Mouse (Mus musculus) neural tube, embryonic 15.5 days (tissue): ENCODE results near the gene Adsl. TPM values are rescaled to one million over a fixed set of nuclear protein-coding genes. Genes with fewer than 3 reads are reported as not detected.

Experiments used
- ATAC-seq: fragments of 200-750 bp; cut with Nextera tagmentation; 2 replicates; pipeline ENCODE4 v1.8.0; 2017; ENCODE audit warnings: mild to moderate bottlenecking, moderate TSS enrichment, moderate library complexity; ENCODE audit not compliant: low FRiP score
- H3K27ac ChIP-seq: fragments of 300-500 bp; sonication (generic); replicated peaks from 2 replicates; pipeline ENCODE4 v1.5.1; 2015; ENCODE audit warnings: mild to moderate bottlenecking, inconsistent platforms
- H3K27me3 ChIP-seq: fragments of 300-500 bp; sonication (generic); replicated peaks from 2 replicates; pipeline ENCODE4 v1.6.1; 2015; ENCODE audit warnings: inconsistent platforms
- H3K36me3 ChIP-seq: fragments of 300-500 bp; sonication (generic); 2 replicates; pipeline ENCODE4 v1.6.1; 2015; ENCODE audit warnings: inconsistent platforms
- H3K4me1 ChIP-seq: fragments of 300-500 bp; sonication (generic); 2 replicates; pipeline ENCODE4 v1.6.1; 2015; ENCODE audit warnings: inconsistent platforms
- H3K4me2 ChIP-seq: fragments of 300-500 bp; sonication (generic); 2 replicates; pipeline ENCODE4 v1.6.1; 2015; ENCODE audit warnings: inconsistent platforms, mild to moderate bottlenecking, moderate library complexity
- H3K4me3 ChIP-seq: fragments of 300-500 bp; sonication (generic); replicated peaks from 2 replicates; pipeline ENCODE4 v1.5.1; 2015; ENCODE audit warnings: mild to moderate bottlenecking, inconsistent platforms
- H3K9ac ChIP-seq: fragments of 300-500 bp; sonication (generic); replicated peaks from 2 replicates; pipeline ENCODE4 v1.6.1; 2015; ENCODE audit warnings: mild to moderate bottlenecking, inconsistent platforms
- H3K9me3 ChIP-seq: fragments of 300-500 bp; sonication (generic); replicated peaks from 2 replicates; pipeline ENCODE4 v1.6.1; 2016; ENCODE audit warnings: inconsistent platforms
- WGBS: fragments of 180-500 bp; shearing (Covaris S2); methylation state at CpG from one replicate; pipeline ENCODE4 v1.1.7; 2015; ENCODE audit warnings: mixed read lengths; 5-methylcytosine and 5-hydroxymethylcytosine counted together
- polyA plus RNA-seq: library from polyadenylated mRNA; unstranded; fragments of >200 nt; fragmentation: Nextera tagmentation; extraction: Ambion mirVana; gene quantifications from 2 replicates; pipeline ENCODE4 v1.2.1, GENCODE M21; 2015

Gene Adsl
- polyA plus RNA-seq, 1 experiment from 2014 or later = 111 TPM

GRCm38 (mm10) chr15:80949431-80949830 is 1.1 kb downstream of the Adsl start:
- H3K4me2 ChIP-seq = peak overlapping the region; percentile 84
- H3K9me3 ChIP-seq = no peaks in the 10 kb centered on the region
- no peak overlapping the region for H3K27ac ChIP-seq
- peak overlapping the region; percentile 66; the same call in 1 of the 2 replicates for H3K9ac ChIP-seq
- peak overlapping the region; percentile 87 for H3K4me3 ChIP-seq
- H3K36me3 ChIP-seq = peaks cover 24% of the 10 kb centered on the region
- H3K4me1 ChIP-seq = peaks cover 17% of the 10 kb centered on the region
- no peaks in the 10 kb centered on the region for H3K27me3 ChIP-seq
- 71% methylated on average over 4 of the region's 4 CpGs for WGBS
- no peak for ATAC-seq

GRCm38 (mm10) chr15:80950055-80950454 is 1.8 kb downstream of the Adsl start:
- H3K4me2 ChIP-seq = peak overlapping the region; percentile 84
- ATAC-seq = no peak
- H3K27me3 ChIP-seq = no peaks in the 10 kb centered on the region
- peaks cover 17% of the 10 kb centered on the region for H3K4me1 ChIP-seq
- H3K9me3 ChIP-seq = no peaks in the 10 kb centered on the region
- no peak overlapping the region for H3K4me3 ChIP-seq
- no peak overlapping the region for H3K9ac ChIP-seq
- no peak overlapping the region for H3K27ac ChIP-seq
- 96% methylated on average over 7 of the region's 7 CpGs for WGBS
- peaks cover 30% of the 10 kb centered on the region for H3K36me3 ChIP-seq

- Histone ChIP-seq H3K27me3 (no peaks in the 10 kb centered on the region), H3K4me2 (no peak overlapping the region), H3K4me3 (no peak overlapping the region), H3K9ac (no peak overlapping the region), H3K4me1 (peaks cover 13% of the 10 kb centered on the region), H3K36me3 (peaks cover 61% of the 10 kb centered on the region), H3K27ac (no peak overlapping the region), H3K9me3 (no peaks in the 10 kb centered on the region)
- WGBS = 95% methylated on average over 9 of the region's 9 CpGs
- no peak for ATAC-seq
These were observed 5.7 kb downstream of the Adsl start for GRCm38 (mm10) chr15:80953971-80954370.

GRCm38 (mm10) chr15:80954861-80955260 is 6.6 kb downstream of the Adsl start:
- H3K27ac ChIP-seq = no peak overlapping the region
- no peaks in the 10 kb centered on the region for H3K9me3 ChIP-seq
- H3K27me3 ChIP-seq = no peaks in the 10 kb centered on the region
- H3K9ac ChIP-seq = no peak overlapping the region
- peaks cover 5% of the 10 kb centered on the region for H3K4me1 ChIP-seq
- no peak for ATAC-seq
- no peak overlapping the region for H3K4me3 ChIP-seq
- WGBS = 87% methylated on average over 3 of the region's 3 CpGs
- no peak overlapping the region for H3K4me2 ChIP-seq
- peaks cover 67% of the 10 kb centered on the region for H3K36me3 ChIP-seq

GRCm38 (mm10) chr15:80955836-80956438 is 7.6 kb downstream of the Adsl start:
- H3K36me3 ChIP-seq = peaks cover 78% of the 10 kb centered on the region
- WGBS = 95% methylated on average over 12 of the region's 12 CpGs
- H3K27me3 ChIP-seq = no peaks in the 10 kb centered on the region
- ATAC-seq = no peak
- no peak overlapping the region for H3K9ac ChIP-seq
- no peak overlapping the region for H3K4me2 ChIP-seq
- no peaks in the 10 kb centered on the region for H3K9me3 ChIP-seq
- no peaks in the 10 kb centered on the region for H3K4me1 ChIP-seq
- H3K4me3 ChIP-seq = no peak overlapping the region
- no peak overlapping the region for H3K27ac ChIP-seq

GRCm38 (mm10) chr15:80969371-80969770 is 21.1 kb downstream of the Adsl start:
- Histone ChIP-seq H3K36me3 (peaks cover 56% of the 10 kb centered on the region), H3K9ac (no peak overlapping the region), H3K9me3 (no peaks in the 10 kb centered on the region), H3K4me1 (no peaks in the 10 kb centered on the region), H3K4me3 (no peak overlapping the region), H3K27ac (no peak overlapping the region), H3K4me2 (no peak overlapping the region), H3K27me3 (no peaks in the 10 kb centered on the region)
- ATAC-seq = no peak
- WGBS = 86% methylated on average over 1 of the region's 1 CpGs

- Histone ChIP-seq H3K9ac (no peak overlapping the region), H3K27ac (no peak overlapping the region), H3K4me1 (peaks cover 14% of the 10 kb centered on the region), H3K4me3 (no peak overlapping the region), H3K27me3 (no peaks in the 10 kb centered on the region), H3K4me2 (no peak overlapping the region), H3K36me3 (peaks cover 13% of the 10 kb centered on the region), H3K9me3 (no peaks in the 10 kb centered on the region)
- 54% methylated on average over 5 of the region's 5 CpGs for WGBS
- ATAC-seq = no peak
These were observed 26.0 kb downstream of the Adsl start for GRCm38 (mm10) chr15:80974311-80974710.

GRCm38 (mm10) chr15:80975666-80976065 is 27.4 kb downstream of the Adsl start:
- Histone ChIP-seq H3K4me1 (peaks cover 23% of the 10 kb centered on the region), H3K4me3 (no peak overlapping the region), H3K36me3 (no peaks in the 10 kb centered on the region; the same call in 1 of the 2 replicates), H3K27ac (no peak overlapping the region), H3K27me3 (no peaks in the 10 kb centered on the region), H3K4me2 (no peak overlapping the region), H3K9ac (no peak overlapping the region), H3K9me3 (no peaks in the 10 kb centered on the region)
- 92% methylated on average over 3 of the region's 3 CpGs for WGBS
- no peak for ATAC-seq

- Histone ChIP-seq H3K27me3 (no peaks in the 10 kb centered on the region), H3K9me3 (no peaks in the 10 kb centered on the region), H3K4me1 (peaks cover 23% of the 10 kb centered on the region), H3K27ac (peak within 1 kb of the TSS; percentile 82), H3K4me3 (peak within 1 kb of the TSS; percentile 89), H3K4me2 (peak within 1 kb of the TSS; percentile 65), H3K36me3 (no peaks in the 10 kb centered on the region), H3K9ac (peak within 1 kb of the TSS; percentile 87)
- peak; percentile 95 for ATAC-seq
- under 1% methylated on average over 67 of the region's 67 CpGs for WGBS
These were observed 29.5 kb downstream of the Adsl start, which contains the start of gene Sgsm3 for GRCm38 (mm10) chr15:80977620-80978334. Sgsm3 (plus strand) TSS chr15:80977765.

GRCm38 (mm10) chr15:80979611-80980010 is 31.3 kb downstream of the Adsl start:
- no peak for ATAC-seq
- no peak overlapping the region for H3K9ac ChIP-seq
- H3K36me3 ChIP-seq = no peaks in the 10 kb centered on the region
- WGBS = 83% methylated on average over 4 of the region's 4 CpGs
- peaks cover 23% of the 10 kb centered on the region for H3K4me1 ChIP-seq
- no peak overlapping the region for H3K4me3 ChIP-seq
- H3K9me3 ChIP-seq = no peaks in the 10 kb centered on the region
- H3K27ac ChIP-seq = no peak overlapping the region
- no peak overlapping the region for H3K4me2 ChIP-seq
- H3K27me3 ChIP-seq = no peaks in the 10 kb centered on the region

- 90% methylated on average over 4 of the region's 4 CpGs for WGBS
- no peaks in the 10 kb centered on the region for H3K27me3 ChIP-seq
- no peak overlapping the region for H3K4me3 ChIP-seq
- H3K4me1 ChIP-seq = peaks cover 23% of the 10 kb centered on the region
- H3K9me3 ChIP-seq = no peaks in the 10 kb centered on the region
- no peaks in the 10 kb centered on the region for H3K36me3 ChIP-seq
- no peak overlapping the region for H3K4me2 ChIP-seq
- ATAC-seq = no peak
- H3K27ac ChIP-seq = no peak overlapping the region
- H3K9ac ChIP-seq = no peak overlapping the region
These were observed 32.9 kb downstream of the Adsl start for GRCm38 (mm10) chr15:80981176-80981575.

- Histone ChIP-seq H3K27me3 (no peaks in the 10 kb centered on the region), H3K9ac (no peak overlapping the region), H3K36me3 (no peaks in the 10 kb centered on the region), H3K27ac (no peak overlapping the region), H3K4me3 (no peak overlapping the region), H3K4me2 (no peak overlapping the region), H3K4me1 (peaks cover 19% of the 10 kb centered on the region), H3K9me3 (no peaks in the 10 kb centered on the region)
- no peak for ATAC-seq
- WGBS = 88% methylated on average over 2 of the region's 2 CpGs
These were observed 35.0 kb downstream of the Adsl start for GRCm38 (mm10) chr15:80983264-80983663.
